Mouse (Mus musculus) hindbrain, embryonic 14.5 days (tissue): Measurements from ENCODE around the gene Ccdc163. TPM values are rescaled to one million over a fixed set of nuclear protein-coding genes. Genes with fewer than 3 reads are reported as not detected.
A peak's percentile ranks its signal among the peaks of the same experiment; 100 is the strongest.

Experiments used
- ATAC-seq: fragments of 200-750 bp; cut with Nextera tagmentation; 2 replicates; pipeline ENCODE4 v1.8.0; 2017; ENCODE audit warnings: moderate number of reproducible peaks, mild to moderate bottlenecking, moderate TSS enrichment, moderate library complexity; ENCODE audit not compliant: low FRiP score
- DNase-seq: peaks from one replicate; pipeline ENCODE4 v3.0.0-alpha.2; 2015; ENCODE audit warnings: low spot score
- H3K27ac ChIP-seq: fragments of 300-500 bp; sonication (generic); 2 replicates; pipeline ENCODE4 v1.5.1; 2014; ENCODE audit warnings: mild to moderate bottlenecking, moderate library complexity
- H3K27me3 ChIP-seq: fragments of 300-500 bp; sonication (generic); 2 replicates; pipeline ENCODE4 v1.6.1; 2014; ENCODE audit warnings: mild to moderate bottlenecking, low read length, mixed read lengths; ENCODE audit not compliant: control insufficient read depth, insufficient read depth
- H3K36me3 ChIP-seq: fragments of 300-500 bp; sonication (generic); replicated peaks from 2 replicates; pipeline ENCODE4 v1.6.1; 2014; ENCODE audit not compliant: control insufficient read depth, insufficient read depth
- H3K4me1 ChIP-seq: fragments of 300-500 bp; sonication (generic); replicated peaks from 2 replicates; pipeline ENCODE4 v1.6.1; 2014; ENCODE audit warnings: antibody characterized with exemption, low read length, mixed read lengths; ENCODE audit not compliant: control insufficient read depth, insufficient read depth
- H3K4me2 ChIP-seq: fragments of 300-500 bp; sonication (generic); replicated peaks from 2 replicates; pipeline ENCODE4 v1.6.1; 2014; ENCODE audit warnings: mild to moderate bottlenecking, moderate library complexity
- H3K4me3 ChIP-seq: fragments of 300-500 bp; sonication (generic); replicated peaks from 2 replicates; pipeline ENCODE4 v1.5.1; 2014; ENCODE audit warnings: mild to moderate bottlenecking, low read length
- H3K9ac ChIP-seq: fragments of 300-500 bp; sonication (generic); 2 replicates; pipeline ENCODE4 v1.6.1; 2014
- H3K9me3 ChIP-seq: fragments of 300-500 bp; sonication (generic); 2 replicates; pipeline ENCODE4 v1.6.1; 2016; ENCODE audit warnings: low read length; ENCODE audit not compliant: control insufficient read depth
- WGBS: fragments of 180-500 bp; shearing (Covaris S2); extraction: QIAGEN DNeasy Blood & Tissue Kit; methylation state at CpG from one replicate; pipeline ENCODE4 v1.1.7; 2014; 5-methylcytosine and 5-hydroxymethylcytosine counted together
- polyA plus RNA-seq: library from polyadenylated mRNA; unstranded; fragments of >200 nt; fragmentation: Nextera tagmentation; extraction: Ambion mirVana; gene quantifications from 2 replicates; pipeline ENCODE4 v1.2.1, GENCODE M21; 2014

Ccdc163 gene
- polyA plus RNA-seq, 1 experiment from 2014 or later, result 11.5 TPM

- Histone ChIP-seq H3K4me3 (no peak overlapping the region), H3K27ac (no peak overlapping the region), H3K36me3 (no peaks in the 10 kb centered on the region), H3K4me1 (peaks cover 4% of the 10 kb centered on the region; the same call in 1 of the 2 replicates), H3K9me3 (no peaks in the 10 kb centered on the region), H3K27me3 (no peaks in the 10 kb centered on the region), H3K4me2 (no peak overlapping the region), H3K9ac (no peak overlapping the region)
- no peak for DNase-seq
- 88% methylated on average over 1 of the region's 1 CpGs for WGBS
- ATAC-seq, result no peak
These were observed 4.2 kb downstream of the Ccdc163 start for GRCm38 (mm10) chr4:116712536-116712935.

DNA sequence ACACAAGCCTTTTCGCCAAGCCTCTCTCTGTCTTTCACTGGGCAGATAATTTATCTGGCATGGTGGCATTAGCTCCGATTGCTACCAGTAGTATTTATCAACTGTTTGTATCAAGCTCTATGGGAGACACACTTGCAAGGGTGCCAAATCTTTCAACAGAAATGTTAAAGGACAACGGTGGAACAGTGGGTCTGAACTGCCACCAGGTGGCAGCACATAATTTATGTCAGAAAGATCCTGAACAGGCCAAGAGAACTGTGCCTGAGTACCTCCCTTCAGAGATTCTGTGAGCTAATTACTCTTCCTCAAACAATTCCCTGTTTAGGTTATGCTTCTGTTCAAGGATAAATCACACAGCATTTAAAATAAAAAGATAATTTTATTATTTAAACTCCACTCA lies 11.1 kb downstream of the Ccdc163 start:
- DNase-seq, result peak; percentile 89
- WGBS, result 15% methylated on average over 3 of the region's 3 CpGs
- no peaks in the 10 kb centered on the region for H3K9me3 ChIP-seq
- H3K27ac ChIP-seq, result no peak overlapping the region
- H3K4me3 ChIP-seq, result no peak overlapping the region
- no peak overlapping the region for H3K9ac ChIP-seq
- H3K36me3 ChIP-seq, result no peaks in the 10 kb centered on the region
- peaks cover 6% of the 10 kb centered on the region; the same call in 1 of the 2 replicates for H3K4me1 ChIP-seq
- no peaks in the 10 kb centered on the region for H3K27me3 ChIP-seq
- H3K4me2 ChIP-seq, result no peak overlapping the region
- 0 out of 2 replicates have a peak, but pooled peaks have one; percentile 26 for ATAC-seq

DNA sequence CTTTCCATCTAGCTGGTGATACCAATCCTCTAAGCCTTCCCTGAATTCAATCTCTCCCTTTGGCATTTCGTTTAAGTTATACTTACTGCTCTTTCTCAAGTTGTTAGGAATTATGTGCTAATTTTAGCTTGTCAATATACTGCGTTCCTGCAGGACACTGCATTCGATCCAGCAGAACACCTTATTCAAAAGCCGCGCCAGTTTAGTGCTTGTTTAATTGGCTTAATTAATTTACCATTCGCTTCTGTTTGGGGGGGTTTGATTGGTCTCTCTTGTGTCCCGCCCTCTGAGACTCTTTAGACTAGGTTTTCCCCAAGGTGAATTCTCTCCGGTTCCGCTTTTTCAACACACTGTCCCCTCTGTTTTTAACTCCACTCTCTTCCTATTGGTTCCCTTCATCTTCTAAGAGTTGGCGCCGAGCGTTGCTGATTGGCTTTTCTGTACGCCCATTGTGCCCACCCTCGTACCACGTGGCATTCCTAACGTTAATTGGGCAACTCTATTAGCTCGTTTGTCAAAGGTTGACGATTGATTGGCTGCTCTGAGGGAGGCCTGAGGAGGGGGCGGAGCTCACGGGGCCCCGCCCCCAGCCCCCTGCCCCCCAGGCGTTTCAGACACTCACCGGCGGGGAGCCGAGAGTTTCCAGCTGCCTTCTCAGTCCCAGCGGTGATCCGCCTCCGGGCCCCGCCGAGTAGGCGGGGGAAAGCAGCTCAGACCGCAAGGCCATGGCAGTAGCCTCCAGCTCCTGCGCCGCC lies 12.2 kb downstream of the Ccdc163 start, which contains the start of gene Tesk2:
Gene Tesk2, plus strand, starts transcription at position 606 of the 755 bp plus-strand sequence.
- H3K4me2 ChIP-seq, result peak within 1 kb of the TSS; percentile 86
- ATAC-seq, result peak; percentile 98
- WGBS, result under 1% methylated on average over 34 of the region's 34 CpGs
- no peak within 1 kb of the TSS for H3K27ac ChIP-seq
- no peaks in the 10 kb centered on the region for H3K9me3 ChIP-seq
- no peaks in the 10 kb centered on the region for H3K36me3 ChIP-seq
- H3K27me3 ChIP-seq, result no peaks in the 10 kb centered on the region
- peak within 1 kb of the TSS; percentile 69 for H3K9ac ChIP-seq
- DNase-seq, result peak; percentile 96
- H3K4me1 ChIP-seq, result peaks cover 6% of the 10 kb centered on the region; the same call in 1 of the 2 replicates
- peak within 1 kb of the TSS; percentile 70 for H3K4me3 ChIP-seq

GRCm38 (mm10) chr4:116721098-116721628 lies 12.9 kb downstream of the Ccdc163 start:
- DNase-seq (no peak), ATAC-seq (no peak)
- H3K27me3 ChIP-seq, result no peaks in the 10 kb centered on the region
- H3K4me3 ChIP-seq, result peak overlapping the region; percentile 70
- no peaks in the 10 kb centered on the region for H3K36me3 ChIP-seq
- no peak overlapping the region for H3K27ac ChIP-seq
- no peaks in the 10 kb centered on the region for H3K9me3 ChIP-seq
- peak overlapping the region; percentile 69 for H3K9ac ChIP-seq
- under 1% methylated on average over 29 of the region's 29 CpGs for WGBS
- peaks cover 6% of the 10 kb centered on the region; the same call in 1 of the 2 replicates for H3K4me1 ChIP-seq
- H3K4me2 ChIP-seq, result peak overlapping the region; percentile 86

- ATAC-seq, result no peak
- DNase-seq, result no peak
These were observed 13.9 kb downstream of the Ccdc163 start for GRCm38 (mm10) chr4:116722230-116722629.

GRCm38 (mm10) chr4:116725444-116725843 lies 17.1 kb downstream of the Ccdc163 start:
- Histone ChIP-seq H3K27ac (no peak overlapping the region), H3K9ac (no peak overlapping the region), H3K27me3 (no peaks in the 10 kb centered on the region), H3K4me1 (no peaks in the 10 kb centered on the region), H3K36me3 (no peaks in the 10 kb centered on the region), H3K4me2 (no peak overlapping the region), H3K4me3 (no peak overlapping the region), H3K9me3 (no peaks in the 10 kb centered on the region)
- DNase-seq (no peak), ATAC-seq (no peak)
- WGBS, result 79% methylated on average over 5 of the region's 5 CpGs

More at GRCm38 (mm10) chr4:116722230-116722629, 13.9 kb downstream of the Ccdc163 start:
- H3K4me3 ChIP-seq, result no peak overlapping the region
- no peaks in the 10 kb centered on the region for H3K27me3 ChIP-seq
- H3K9ac ChIP-seq, result no peak overlapping the region
- no peaks in the 10 kb centered on the region for H3K36me3 ChIP-seq
- H3K4me2 ChIP-seq, result peak overlapping the region; percentile 86; the same call in 1 of the 2 replicates
- 43% methylated on average over 7 of the region's 7 CpGs for WGBS
- peaks cover 6% of the 10 kb centered on the region; the same call in 1 of the 2 replicates for H3K4me1 ChIP-seq
- H3K9me3 ChIP-seq, result no peaks in the 10 kb centered on the region
- H3K27ac ChIP-seq, result no peak overlapping the region

- Histone ChIP-seq H3K4me1 (no peaks in the 10 kb centered on the region), H3K36me3 (no peaks in the 10 kb centered on the region), H3K27ac (no peak overlapping the region), H3K4me3 (no peak overlapping the region), H3K27me3 (no peaks in the 10 kb centered on the region), H3K9me3 (no peaks in the 10 kb centered on the region), H3K9ac (no peak overlapping the region), H3K4me2 (no peak overlapping the region)
- DNase-seq (no peak), ATAC-seq (no peak)
- WGBS, result 88% methylated on average over 3 of the region's 3 CpGs
These were observed 19.1 kb downstream of the Ccdc163 start for GRCm38 (mm10) chr4:116727401-116727800.

GRCm38 (mm10) chr4:116729532-116729931 lies 21.2 kb downstream of the Ccdc163 start:
- no peaks in the 10 kb centered on the region for H3K36me3 ChIP-seq
- no peak for DNase-seq
- H3K4me2 ChIP-seq, result no peak overlapping the region
- no peak for ATAC-seq
- no peak overlapping the region for H3K27ac ChIP-seq
- no peaks in the 10 kb centered on the region for H3K27me3 ChIP-seq
- no peaks in the 10 kb centered on the region for H3K4me1 ChIP-seq
- no peak overlapping the region for H3K4me3 ChIP-seq
- no peak overlapping the region for H3K9ac ChIP-seq
- 96% methylated on average over 3 of the region's 3 CpGs for WGBS
- no peaks in the 10 kb centered on the region for H3K9me3 ChIP-seq

DNA sequence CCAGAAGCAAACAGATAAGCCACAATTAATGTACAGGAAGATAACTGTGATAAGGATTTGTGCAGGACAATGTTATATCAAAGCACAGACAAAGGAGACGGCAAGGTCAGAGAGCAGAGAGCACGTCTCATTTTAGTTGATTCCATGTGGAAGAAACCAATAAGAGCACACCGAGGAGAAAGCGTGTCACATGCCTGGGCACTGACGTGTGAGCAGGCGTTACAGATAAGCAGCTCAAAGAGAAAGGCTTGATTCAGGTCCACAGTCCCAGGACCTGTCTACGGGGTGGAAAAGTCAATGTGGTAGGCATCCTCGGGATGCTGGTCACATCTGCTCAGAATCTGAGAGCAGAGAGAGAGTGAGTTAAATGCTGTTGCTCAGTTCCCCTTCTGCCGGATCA lies 22.8 kb downstream of the Ccdc163 start:
- H3K9ac ChIP-seq, result no peak overlapping the region
- H3K27ac ChIP-seq, result no peak overlapping the region
- no peaks in the 10 kb centered on the region for H3K27me3 ChIP-seq
- H3K4me2 ChIP-seq, result no peak overlapping the region
- DNase-seq, result no peak
- WGBS, result 91% methylated on average over 9 of the region's 9 CpGs
- H3K4me3 ChIP-seq, result no peak overlapping the region
- no peak for ATAC-seq
- no peaks in the 10 kb centered on the region for H3K9me3 ChIP-seq
- H3K36me3 ChIP-seq, result no peaks in the 10 kb centered on the region
- H3K4me1 ChIP-seq, result no peaks in the 10 kb centered on the region
